Mouse (Mus musculus) forebrain, postnatal 0 days (tissue): ENCODE results near the gene Igsf9b. TPM values are rescaled to one million over a fixed set of nuclear protein-coding genes. Genes with fewer than 3 reads are reported as not detected.

Experiments
- ATAC-seq: fragments of 200-750 bp; cut with Nextera tagmentation; 2 replicates; pipeline ENCODE4 v1.8.0; 2017; ENCODE audit warnings: mild to moderate bottlenecking, moderate library complexity
- DNase-seq: peaks from one replicate; pipeline ENCODE4 v3.0.0-alpha.2; 2015
- H3K27ac ChIP-seq: fragments of 300-500 bp; sonication (generic); 2 replicates; pipeline ENCODE4 v1.5.1; 2014; ENCODE audit warnings: low read depth, mild to moderate bottlenecking, antibody characterized with exemption, low read length, moderate library complexity, mixed read lengths
- H3K27me3 ChIP-seq: fragments of 300-500 bp; sonication (generic); 2 replicates; pipeline ENCODE4 v1.6.1; 2014; ENCODE audit warnings: mild to moderate bottlenecking, low read length, mixed read lengths; ENCODE audit not compliant: insufficient read depth
- H3K36me3 ChIP-seq: fragments of 300-500 bp; sonication (generic); 2 replicates; pipeline ENCODE4 v1.6.1; 2014; ENCODE audit warnings: mild to moderate bottlenecking, moderate library complexity; ENCODE audit not compliant: insufficient read depth
- H3K4me1 ChIP-seq: fragments of 300-500 bp; sonication (generic); 2 replicates; pipeline ENCODE4 v1.6.1; 2014; ENCODE audit warnings: antibody characterized with exemption; ENCODE audit not compliant: insufficient read depth
- H3K4me2 ChIP-seq: fragments of 300-500 bp; sonication (generic); 2 replicates; pipeline ENCODE4 v1.6.1; 2014; ENCODE audit warnings: low read depth, mild to moderate bottlenecking, moderate library complexity
- H3K4me3 ChIP-seq: fragments of 300-500 bp; sonication (generic); 2 replicates; pipeline ENCODE4 v1.5.1; 2014; ENCODE audit warnings: low read depth, low read length, mixed read lengths
- H3K9ac ChIP-seq: fragments of 300-500 bp; sonication (generic); 2 replicates; pipeline ENCODE4 v1.6.1; 2014; ENCODE audit warnings: mild to moderate bottlenecking
- H3K9me3 ChIP-seq: fragments of 300-500 bp; sonication (generic); 2 replicates; pipeline ENCODE4 v1.6.1; 2016; ENCODE audit warnings: low read length
- CTCF ChIP-seq: sonication (generic); IDR thresholded peaks from 2 replicates; pipeline ENCODE4 v1.5.1; 2016; ENCODE audit warnings: antibody characterized with exemption, control low read depth, low read depth
- WGBS: fragments of 180-500 bp; shearing (Covaris S2); extraction: QIAGEN DNeasy Blood & Tissue Kit; methylation state at CpG from one replicate; pipeline ENCODE4 v1.1.7; 2014; 5-methylcytosine and 5-hydroxymethylcytosine counted together
- polyA plus RNA-seq: library from polyadenylated mRNA; unstranded; fragments of >200 nt; fragmentation: Nextera tagmentation; extraction: Ambion mirVana; gene quantifications from 2 replicates; pipeline ENCODE4 v1.2.1, GENCODE M21; 2015
- total RNA-seq: library from RNA; depleted of rRNA; stranded (reverse); fragments of >200 nt; gene quantifications from 2 replicates; pipeline ENCODE4 v1.2.3, GENCODE M21; 2014; rRNA removed

Igsf9b gene
- total and polyA plus RNA-seq, 2 experiments from 2014 or later = 11.8 to 30.8 TPM

DNA sequence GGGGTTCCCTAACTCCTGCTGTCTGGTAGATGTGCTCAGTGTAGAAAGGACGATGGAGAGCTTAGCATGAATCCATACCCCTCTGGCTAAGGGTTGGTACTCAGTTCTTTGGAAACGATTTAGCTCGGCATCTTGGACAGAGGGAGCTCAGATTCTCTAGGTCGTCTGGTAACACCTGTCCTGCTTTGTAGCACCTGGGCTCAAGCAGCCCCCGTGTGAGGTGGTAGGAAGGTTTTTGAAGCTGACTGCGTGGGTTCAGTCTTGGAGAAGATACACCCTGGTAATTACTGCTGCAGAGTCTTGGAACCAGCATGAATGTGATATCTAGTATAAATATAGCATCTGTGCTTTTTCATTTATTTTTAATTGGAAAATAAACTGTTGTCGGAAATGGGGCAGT lies 54.1 kb downstream of the Igsf9b start:
- Histone ChIP-seq H3K4me2 (no peak overlapping the region), H3K27ac (0 out of 2 replicates have a peak overlapping the region, but pooled peaks have one; percentile 23), H3K9ac (no peak overlapping the region), H3K4me3 (no peak overlapping the region), H3K27me3 (no peaks in the 10 kb centered on the region), H3K4me1 (no peaks in the 10 kb centered on the region), H3K9me3 (no peaks in the 10 kb centered on the region), H3K36me3 (no peaks in the 10 kb centered on the region)
- ATAC-seq (no peak; the same call in 1 of the 2 replicates), DNase-seq (no peak)
- WGBS = 77% methylated on average over 7 of the region's 7 CpGs
- no peak for TF ChIP-seq CTCF

DNA sequence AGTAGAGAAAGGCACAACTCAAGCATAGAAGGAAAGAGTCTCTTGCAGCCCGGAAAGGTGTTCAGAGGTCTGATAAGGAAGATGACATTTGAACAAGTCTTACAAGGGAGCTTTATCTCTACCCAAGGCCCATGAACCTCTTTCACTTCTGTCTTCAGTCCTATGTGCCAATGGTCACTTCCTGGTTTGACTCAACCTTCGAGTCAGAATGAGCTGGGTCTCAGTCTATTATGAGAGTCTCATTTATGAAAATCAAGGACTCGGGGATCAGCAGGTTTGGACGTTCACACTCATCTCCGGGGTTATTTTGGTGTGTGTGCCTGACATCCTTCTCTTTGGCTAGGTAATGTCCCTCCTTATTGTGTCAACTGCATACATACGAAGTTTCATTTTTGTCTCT lies 58.9 kb downstream of the Igsf9b start:
- Histone ChIP-seq H3K9ac (no peak overlapping the region), H3K36me3 (no peaks in the 10 kb centered on the region), H3K4me3 (no peak overlapping the region), H3K9me3 (no peaks in the 10 kb centered on the region), H3K27me3 (no peaks in the 10 kb centered on the region), H3K4me2 (no peak overlapping the region), H3K27ac (no peak overlapping the region), H3K4me1 (no peaks in the 10 kb centered on the region)
- ATAC-seq (no peak), DNase-seq (no peak)
- TF ChIP-seq CTCF = no peak
- 92% methylated on average over 6 of the region's 6 CpGs for WGBS

DNA sequence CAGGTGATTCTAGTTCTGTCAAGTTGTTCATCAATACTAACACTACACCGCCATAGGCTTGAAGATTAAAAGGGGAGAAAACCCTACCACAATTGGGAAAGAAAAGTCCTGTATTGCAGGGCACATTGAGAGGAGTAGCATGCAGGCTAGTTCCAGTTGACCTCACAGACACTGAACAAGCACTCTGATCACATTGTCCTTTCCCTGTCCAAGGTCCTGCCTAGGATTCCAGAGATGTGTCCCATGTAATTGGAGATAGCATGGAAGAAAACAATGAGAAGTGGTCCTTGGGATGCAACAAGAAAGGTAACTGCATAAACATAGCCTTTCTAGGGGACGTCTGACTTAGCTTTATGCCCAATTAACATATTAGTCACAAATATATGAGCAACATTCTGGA lies 68.2 kb downstream of the Igsf9b start:
- 63% methylated on average over 2 of the region's 2 CpGs for WGBS
- DNase-seq (no peak), ATAC-seq (no peak)
- TF ChIP-seq CTCF = no peak
- H3K36me3 ChIP-seq = no peaks in the 10 kb centered on the region
- no peaks in the 10 kb centered on the region for H3K9me3 ChIP-seq
- no peak overlapping the region for H3K27ac ChIP-seq
- H3K4me2 ChIP-seq = no peak overlapping the region
- no peaks in the 10 kb centered on the region for H3K27me3 ChIP-seq
- no peak overlapping the region for H3K9ac ChIP-seq
- no peak overlapping the region for H3K4me3 ChIP-seq
- no peaks in the 10 kb centered on the region for H3K4me1 ChIP-seq

DNA sequence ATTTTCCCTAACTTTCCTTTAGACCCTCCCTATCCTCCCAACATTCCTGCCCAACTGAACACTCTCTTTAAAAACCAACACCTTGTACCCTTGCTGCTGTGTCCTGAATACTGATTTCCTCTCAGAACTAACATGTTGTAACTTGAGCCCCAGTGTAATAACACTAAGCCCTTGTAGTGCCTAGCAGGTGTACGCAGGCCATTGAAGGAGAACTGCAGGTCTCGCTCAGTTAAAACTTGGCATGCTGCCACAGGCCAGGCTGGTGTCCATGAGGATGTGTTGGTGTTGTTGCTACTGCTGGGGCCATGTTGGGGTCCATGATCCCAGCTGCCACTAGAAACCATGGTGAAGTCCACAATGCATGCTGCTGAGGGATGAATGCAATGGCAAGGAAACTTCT lies 70.1 kb downstream of the Igsf9b start:
- Histone ChIP-seq H3K27me3 (no peaks in the 10 kb centered on the region), H3K9ac (no peak overlapping the region), H3K4me2 (no peak overlapping the region), H3K27ac (no peak overlapping the region), H3K4me1 (no peaks in the 10 kb centered on the region), H3K36me3 (no peaks in the 10 kb centered on the region), H3K4me3 (no peak overlapping the region), H3K9me3 (no peaks in the 10 kb centered on the region)
- WGBS = 61% methylated on average over 2 of the region's 2 CpGs
- DNase-seq (no peak), ATAC-seq (no peak)
- no peak for TF ChIP-seq CTCF

DNA sequence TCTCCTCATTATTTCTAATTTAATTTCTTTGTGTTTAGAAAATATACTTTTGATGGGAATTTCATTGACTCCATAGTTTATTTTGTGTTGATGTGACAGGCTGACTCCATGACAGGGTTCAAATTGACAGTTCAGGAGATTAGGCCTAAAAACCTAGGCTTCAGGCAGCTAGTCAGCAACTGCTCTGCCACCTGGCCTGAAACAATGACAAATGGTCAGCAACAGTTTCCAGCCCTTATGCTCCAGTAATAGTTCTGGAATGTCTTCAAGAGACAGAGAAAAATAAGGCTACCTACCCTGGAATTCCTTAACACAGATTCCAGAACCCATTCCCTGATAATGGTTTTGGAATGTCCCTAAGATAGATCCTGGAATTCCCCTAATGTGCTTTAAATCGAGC lies 76.7 kb downstream of the Igsf9b start:
- Histone ChIP-seq H3K9ac (no peak overlapping the region), H3K36me3 (no peaks in the 10 kb centered on the region), H3K9me3 (no peaks in the 10 kb centered on the region), H3K4me2 (no peak overlapping the region), H3K4me3 (no peak overlapping the region), H3K27ac (no peak overlapping the region), H3K4me1 (no peaks in the 10 kb centered on the region), H3K27me3 (no peaks in the 10 kb centered on the region)
- ATAC-seq = no peak
- DNase-seq = no peak
- WGBS = 77% methylated on average over 1 of the region's 1 CpGs
- TF ChIP-seq CTCF = no peak

DNA sequence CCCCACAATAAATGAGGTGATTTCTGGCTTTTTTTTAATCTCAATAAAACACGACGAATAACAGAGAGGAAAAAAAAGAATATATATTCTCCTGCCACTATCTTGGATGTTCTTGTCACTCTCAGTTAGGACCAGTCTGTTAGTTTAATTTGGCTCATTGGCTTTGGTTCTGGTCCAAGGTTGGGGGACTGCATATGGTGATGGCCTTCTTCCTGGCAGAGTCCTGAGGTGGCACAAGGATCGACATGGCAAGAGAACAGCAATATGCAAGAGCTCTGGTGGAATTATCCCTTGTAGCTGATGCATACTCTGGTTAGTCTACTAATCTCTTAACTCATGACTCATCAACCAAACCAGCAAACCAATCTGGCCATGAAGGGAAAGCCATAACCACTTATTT lies 87.9 kb downstream of the Igsf9b start:
- Histone ChIP-seq H3K36me3 (no peaks in the 10 kb centered on the region), H3K4me3 (no peak overlapping the region), H3K27ac (no peak overlapping the region), H3K27me3 (no peaks in the 10 kb centered on the region), H3K4me2 (no peak overlapping the region), H3K4me1 (no peaks in the 10 kb centered on the region), H3K9ac (no peak overlapping the region), H3K9me3 (no peaks in the 10 kb centered on the region)
- no peak for TF ChIP-seq CTCF
- ATAC-seq (no peak), DNase-seq (no peak)
- WGBS = 80% methylated on average over 3 of the region's 3 CpGs

DNA sequence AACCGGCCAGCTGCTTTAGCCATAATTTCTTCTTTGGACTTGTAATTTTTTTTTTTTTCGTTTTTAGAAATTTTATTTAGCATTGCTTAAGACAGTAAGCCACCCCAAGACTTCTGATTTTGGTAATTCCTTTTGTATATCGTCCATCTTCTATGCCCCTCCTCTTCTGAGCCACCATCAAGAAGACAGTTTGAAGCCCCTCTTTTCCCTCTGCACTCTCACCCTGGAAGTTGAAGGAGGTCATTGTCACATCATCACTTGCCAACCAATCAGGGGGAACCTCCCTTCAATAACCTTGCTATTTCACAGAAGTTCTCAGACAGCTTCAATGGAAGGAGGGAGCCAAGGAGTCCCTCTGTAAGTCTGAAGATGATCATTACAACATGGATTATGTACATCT lies 97.5 kb downstream of the Igsf9b start, which contains the start of gene Spata19:
Gene Spata19 (plus strand): TSS at position 301 of the 400 bp plus-strand sequence.
- no peak for DNase-seq
- no peak within 1 kb of the TSS for H3K4me3 ChIP-seq
- no peaks in the 10 kb centered on the region for H3K36me3 ChIP-seq
- no peaks in the 10 kb centered on the region for H3K4me1 ChIP-seq
- no peak within 1 kb of the TSS for H3K9ac ChIP-seq
- TF ChIP-seq CTCF = no peak
- H3K27me3 ChIP-seq = no peaks in the 10 kb centered on the region
- no peak within 1 kb of the TSS for H3K4me2 ChIP-seq
- no peaks in the 10 kb centered on the region for H3K9me3 ChIP-seq
- 81% methylated on average over 3 of the region's 3 CpGs for WGBS
- H3K27ac ChIP-seq = no peak within 1 kb of the TSS
- ATAC-seq = no peak

DNA sequence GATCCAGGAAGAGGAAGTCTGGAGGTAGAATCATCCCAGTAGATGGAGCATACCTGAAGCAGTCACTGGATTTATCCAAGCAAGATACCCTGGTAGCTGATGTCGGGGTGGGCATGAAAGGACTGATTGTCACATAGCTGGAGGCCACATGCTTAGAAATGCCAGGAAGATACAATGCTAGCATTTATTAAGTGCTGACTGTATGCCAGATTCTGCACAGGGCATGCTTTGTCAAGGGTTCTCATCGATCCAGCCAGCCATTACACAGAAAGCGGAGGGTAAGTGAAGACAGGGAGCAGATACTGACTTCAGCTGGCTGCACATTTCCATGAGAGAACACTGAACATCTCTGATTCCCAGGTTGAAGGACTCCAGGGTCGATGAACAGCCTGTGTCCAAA lies 102.2 kb downstream of the Igsf9b start:
- no peak overlapping the region for H3K9ac ChIP-seq
- H3K4me3 ChIP-seq = no peak overlapping the region
- ATAC-seq (no peak), DNase-seq (no peak)
- H3K36me3 ChIP-seq = no peaks in the 10 kb centered on the region
- no peaks in the 10 kb centered on the region for H3K27me3 ChIP-seq
- WGBS = 75% methylated on average over 4 of the region's 4 CpGs
- TF ChIP-seq CTCF = no peak
- H3K4me2 ChIP-seq = no peak overlapping the region
- no peaks in the 10 kb centered on the region for H3K9me3 ChIP-seq
- H3K27ac ChIP-seq = no peak overlapping the region
- H3K4me1 ChIP-seq = no peaks in the 10 kb centered on the region

Other genes starting within 250 kb of the Igsf9b start
- gene Jam3, start 143.8 kb upstream of the Igsf9b start, total RNA-seq = 37.1 and 44.0 TPM in 2 replicates
- gene Jam3, start 143.8 kb upstream of the Igsf9b start, polyA plus RNA-seq = 20.6 and 27.7 TPM in 2 replicates
- gene Spata19, start 97.6 kb downstream of the Igsf9b start, total RNA-seq = not detected in 2 replicates
- gene Spata19, start 97.6 kb downstream of the Igsf9b start, polyA plus RNA-seq = not detected in 2 replicates